ENCODE assay signal across 25 mouse cellular contexts in genomic region chr1:82031130-82031529, GRCm38 (mm10).
DNase-seq lines count a peak whose midpoint lies in the region; ATAC-seq and TF ChIP-seq lines count a peak whose summit lies in the region.
"Had no signal": no experiment of that assay in that cellular context is flagged by ENCODE, and none has a peak within 500 bp of the region (broad histone marks: within the 10 kb centered on the region; RNA-seq: fewer than 3 reads in every experiment).

No protein-coding gene starts in this region.

- no peaks in the 10 kb centered on the region for H3K9me3 ChIP-seq in embryonic facial prominence, embryonic 14.5 days (ENCODE audit: control insufficient read depth, low read length)
- no peaks in the 10 kb centered on the region for H3K9me3 ChIP-seq in embryonic facial prominence, embryonic 10.5 days
- no peaks in the 10 kb centered on the region for H3K9me3 ChIP-seq in limb, embryonic 14.5 days (ENCODE audit: control insufficient read depth, low read length)
- no peaks in the 10 kb centered on the region for H3K9me3 ChIP-seq in limb, embryonic 10.5 days (replicated peaks)
- no peaks in the 10 kb centered on the region for H3K9me3 ChIP-seq in lung, embryonic 14.5 days (ENCODE audit: low read depth, low read length)
- H3K9me3 ChIP-seq in lung, embryonic 16.5 days (ENCODE audit: control insufficient read depth, low read length) = no peaks in the 10 kb centered on the region
- H3K9me3 ChIP-seq: embryonic facial prominence, embryonic 13.5 days; forebrain, embryonic 13.5 days; forebrain, embryonic 15.5 days had no signal

- H3K27ac ChIP-seq in embryonic facial prominence, embryonic 14.5 days (replicated peaks; ENCODE audit: low read depth, low read length) = no peak overlapping the region
- H3K27ac ChIP-seq in embryonic facial prominence, embryonic 10.5 days (replicated peaks) = no peak overlapping the region
- no peak overlapping the region for H3K27ac ChIP-seq in limb, embryonic 14.5 days (replicated peaks; ENCODE audit: low read depth, low read length)
- no peak overlapping the region for H3K27ac ChIP-seq in limb, embryonic 10.5 days
- H3K27ac ChIP-seq in lung, embryonic 14.5 days (ENCODE audit: low read depth) = no peak overlapping the region
- peak overlapping the region; percentile 57; the same call in 1 of the 2 replicates for H3K27ac ChIP-seq in lung, embryonic 16.5 days (ENCODE audit: low read length)
- H3K27ac ChIP-seq: embryonic facial prominence, embryonic 13.5 days; forebrain, embryonic 13.5 days; forebrain, embryonic 15.5 days had no signal

- no peak for ATAC-seq in embryonic facial prominence, embryonic 14.5 days (ENCODE audit: low read depth)
- ATAC-seq in limb, embryonic 14.5 days (ENCODE audit: low FRiP score, low read depth) = no peak
- ATAC-seq in lung, embryonic 14.5 days (ENCODE audit: insufficient read depth) = no peak
- peak; percentile 68 for ATAC-seq in lung, embryonic 16.5 days (ENCODE audit: low read depth)
- ATAC-seq: activated CD4-positive, CD25-positive, alpha-beta regulatory T cell, adult 4 months; CD4-positive, CD25-positive, alpha-beta regulatory T cell, adult 4 months; forebrain, embryonic 13.5 days; forebrain, embryonic 15.5 days; Patski had no signal

- peak; percentile 67 for DNase-seq in embryonic facial prominence, embryonic 14.5 days (ENCODE audit: low spot score)
- no peak for DNase-seq in embryonic facial prominence, embryonic 10.5 days (ENCODE audit: low spot score)
- DNase-seq in limb, embryonic 14.5 days (ENCODE audit: low spot score) = peak; percentile 3
- no peak for DNase-seq in limb, embryonic 10.5 days (ENCODE audit: low spot score)
- DNase-seq in lung, embryonic 14.5 days = peak; percentile 53
- no peak for DNase-seq in lung, adult 18-20 months
- DNase-seq in lung, postnatal 36 days = no peak
- DNase-seq: adrenal gland, adult 8-10 months; adrenal gland, postnatal 14 days; adrenal gland, postnatal 36 days; B cell, adult 2 months; cerebellum, adult 11-12 months; cerebellum, adult 2 months; cerebellum, adult 9-10 months; cerebellum, postnatal 10 days; cerebellum, postnatal 25 days had no signal

- no peaks in the 10 kb centered on the region for H3K27me3 ChIP-seq in embryonic facial prominence, embryonic 14.5 days (replicated peaks; ENCODE audit: control insufficient read depth, insufficient read depth, low read length)
- no peaks in the 10 kb centered on the region for H3K27me3 ChIP-seq in embryonic facial prominence, embryonic 10.5 days (replicated peaks; ENCODE audit: low read depth, poor library complexity, severe bottlenecking)
- no peaks in the 10 kb centered on the region for H3K27me3 ChIP-seq in limb, embryonic 14.5 days (ENCODE audit: control insufficient read depth, insufficient read depth, low read length)
- no peaks in the 10 kb centered on the region for H3K27me3 ChIP-seq in limb, embryonic 10.5 days (ENCODE audit: low read depth, poor library complexity, severe bottlenecking)
- H3K27me3 ChIP-seq in lung, embryonic 14.5 days (ENCODE audit: insufficient read depth, low read length) = no peaks in the 10 kb centered on the region
- no peaks in the 10 kb centered on the region for H3K27me3 ChIP-seq in lung, embryonic 16.5 days (ENCODE audit: control insufficient read depth, insufficient read depth, low read depth, low read length)
- H3K27me3 ChIP-seq: CH12.LX; embryonic facial prominence, embryonic 13.5 days; forebrain, embryonic 13.5 days; forebrain, embryonic 15.5 days; Patski had no signal

- no peaks in the 10 kb centered on the region for H3K36me3 ChIP-seq in embryonic facial prominence, embryonic 14.5 days (ENCODE audit: control insufficient read depth, insufficient read depth, low read length)
- H3K36me3 ChIP-seq in embryonic facial prominence, embryonic 10.5 days (replicated peaks) = no peaks in the 10 kb centered on the region
- H3K36me3 ChIP-seq in limb, embryonic 14.5 days (ENCODE audit: control insufficient read depth, insufficient read depth, low read length) = no peaks in the 10 kb centered on the region
- H3K36me3 ChIP-seq in limb, embryonic 10.5 days = no peaks in the 10 kb centered on the region
- H3K36me3 ChIP-seq in lung, embryonic 14.5 days (ENCODE audit: insufficient read depth) = no peaks in the 10 kb centered on the region
- no peaks in the 10 kb centered on the region for H3K36me3 ChIP-seq in lung, embryonic 16.5 days (ENCODE audit: control insufficient read depth, insufficient read depth, low read length)
- H3K36me3 ChIP-seq: embryonic facial prominence, embryonic 13.5 days; forebrain, embryonic 15.5 days; G1E had no signal

- H3K4me3 ChIP-seq in embryonic facial prominence, embryonic 14.5 days (ENCODE audit: low read depth, low read length) = no peak overlapping the region
- no peak overlapping the region for H3K4me3 ChIP-seq in embryonic facial prominence, embryonic 10.5 days
- no peak overlapping the region for H3K4me3 ChIP-seq in limb, embryonic 14.5 days (replicated peaks; ENCODE audit: low read length)
- no peak overlapping the region for H3K4me3 ChIP-seq in limb, embryonic 10.5 days
- H3K4me3 ChIP-seq in lung, embryonic 14.5 days (ENCODE audit: low read depth, low read length) = no peak overlapping the region
- no peak overlapping the region for H3K4me3 ChIP-seq in lung, embryonic 16.5 days (ENCODE audit: low read length)
- H3K4me3 ChIP-seq: embryonic facial prominence, embryonic 13.5 days; forebrain, embryonic 13.5 days; forebrain, embryonic 15.5 days had no signal

- H3K4me1 ChIP-seq in embryonic facial prominence, embryonic 14.5 days (ENCODE audit: control insufficient read depth, insufficient read depth, low read length) = peaks cover 3% of the 10 kb centered on the region; the same call in 1 of the 2 replicates
- H3K4me1 ChIP-seq in embryonic facial prominence, embryonic 10.5 days = peaks cover 14% of the 10 kb centered on the region
- no peaks in the 10 kb centered on the region for H3K4me1 ChIP-seq in limb, embryonic 14.5 days (ENCODE audit: control insufficient read depth, insufficient read depth, low read length)
- H3K4me1 ChIP-seq in limb, embryonic 10.5 days = no peaks in the 10 kb centered on the region
- H3K4me1 ChIP-seq in lung, embryonic 14.5 days (ENCODE audit: insufficient read depth) = no peaks in the 10 kb centered on the region
- H3K4me1 ChIP-seq in lung, embryonic 16.5 days (replicated peaks; ENCODE audit: control insufficient read depth, insufficient read depth, low read length) = peaks cover 6% of the 10 kb centered on the region
- H3K4me1 ChIP-seq: forebrain, embryonic 13.5 days; forebrain, embryonic 15.5 days had no signal

- no peak overlapping the region for H3K4me2 ChIP-seq in embryonic facial prominence, embryonic 14.5 days (ENCODE audit: low read depth, low read length)
- no peak overlapping the region for H3K4me2 ChIP-seq in limb, embryonic 14.5 days (replicated peaks; ENCODE audit: low read depth, low read length, severe bottlenecking)
- no peak overlapping the region for H3K4me2 ChIP-seq in lung, embryonic 14.5 days
- no peak overlapping the region for H3K4me2 ChIP-seq in lung, embryonic 16.5 days (ENCODE audit: low read depth, low read length)
- H3K4me2 ChIP-seq: embryonic facial prominence, embryonic 13.5 days; forebrain, embryonic 13.5 days; forebrain, embryonic 15.5 days had no signal

- no peak for TF ChIP-seq POLR2A in limb, embryonic 14.5 days (IDR thresholded peaks at IDR 0.05; ENCODE audit: borderline replicate concordance, extremely low read depth, insufficient read depth, insufficient read length)

- no peak overlapping the region for H3K9ac ChIP-seq in embryonic facial prominence, embryonic 14.5 days (ENCODE audit: low read depth, low read length)
- no peak overlapping the region for H3K9ac ChIP-seq in limb, embryonic 14.5 days (ENCODE audit: low read depth, low read length, severe bottlenecking)
- H3K9ac ChIP-seq in lung, embryonic 14.5 days = no peak overlapping the region
- no peak overlapping the region for H3K9ac ChIP-seq in lung, embryonic 16.5 days (ENCODE audit: low read length)
- H3K9ac ChIP-seq: embryonic facial prominence, embryonic 13.5 days; forebrain, embryonic 13.5 days; forebrain, embryonic 15.5 days had no signal

- TF ChIP-seq CTCF in lung, embryonic 14.5 days (IDR thresholded peaks at IDR 0.05; ENCODE audit: low read depth) = no peak

- 56% methylated on average over 7 of the region's 7 CpGs for WGBS in embryonic facial prominence, embryonic 14.5 days
- 89% methylated on average over 7 of the region's 7 CpGs for whole genome bisulfite sequencing in embryonic facial prominence, embryonic 10.5 days
- WGBS in limb, embryonic 14.5 days = 67% methylated on average over 7 of the region's 7 CpGs
- WGBS in limb, embryonic 10.5 days = 88% methylated on average over 7 of the region's 7 CpGs
- 19% methylated on average over 7 of the region's 7 CpGs for WGBS in lung, embryonic 14.5 days
- 16% methylated on average over 7 of the region's 7 CpGs for WGBS in lung, embryonic 16.5 days

Comparison
In these comparisons a context has a peak if more than half of its experiments do, and no peak if none do; other contexts are left out.
1. DNase-seq: peak in embryonic facial prominence, embryonic 14.5 days (single experiment), limb, embryonic 14.5 days (single experiment) and lung, embryonic 14.5 days (single experiment); none in embryonic facial prominence, embryonic 10.5 days (single experiment), limb, embryonic 10.5 days (single experiment), lung, adult 18-20 months (0 of 2) and lung, postnatal 36 days (single experiment).